9 mouse cellular contexts compared by ENCODE assay signal in genomic region chr17:73302104-73302503, GRCm38 (mm10).
DNase-seq lines count a peak whose midpoint lies in the region; ATAC-seq and TF ChIP-seq lines count a peak whose summit lies in the region.
"Had no signal": no experiment of that assay in that cellular context is flagged by ENCODE, and none has a peak within 500 bp of the region (broad histone marks: within the 10 kb centered on the region; RNA-seq: fewer than 3 reads in every experiment).

No protein-coding gene starts in this region.

- DNase-seq in ES-E14 (ENCODE audit: low read depth, low spot score): peak; percentile 77
- DNase-seq in heart, postnatal 36 days: peak; percentile 75 to 78
- DNase-seq in layer of hippocampus, adult 11-12 months (ENCODE audit: low spot score): peak; percentile 77
- peak; percentile 68 to 74 for DNase-seq in lung, adult 18-20 months
- DNase-seq in testis, postnatal 10 days (ENCODE audit: low spot score): peak; percentile 85

- no peak overlapping the region for H3K27ac ChIP-seq in ES-E14 (ENCODE audit: insufficient read depth, low read depth, low read length, poor library complexity, severe bottlenecking)
- H3K27ac ChIP-seq in forebrain, embryonic 15.5 days (replicated peaks): no peak overlapping the region
- no peak overlapping the region for H3K27ac ChIP-seq in neural tube, embryonic 15.5 days (replicated peaks)
- H3K27ac ChIP-seq: limb, embryonic 15.5 days had no signal

- no peaks in the 10 kb centered on the region for H3K9me3 ChIP-seq in ES-E14 (ENCODE audit: control insufficient read depth, insufficient read depth, low read depth, low read length)
- H3K9me3 ChIP-seq in forebrain, embryonic 15.5 days: no peaks in the 10 kb centered on the region
- H3K9me3 ChIP-seq in neural tube, embryonic 15.5 days (replicated peaks): no peaks in the 10 kb centered on the region
- H3K9me3 ChIP-seq: limb, embryonic 15.5 days had no signal

- WGBS in forebrain, embryonic 15.5 days: 4% methylated on average over 10 of the region's 10 CpGs
- 5% methylated on average over 10 of the region's 10 CpGs for WGBS in neural tube, embryonic 15.5 days

- ATAC-seq in cerebellum, adult (ENCODE audit: insufficient number of reproducible peaks, low FRiP score, low TSS enrichment): peak; percentile 62
- peak; percentile 69 for ATAC-seq in forebrain, embryonic 15.5 days (replicated peaks)
- ATAC-seq in neural tube, embryonic 15.5 days (ENCODE audit: low FRiP score): peak; percentile 81

- no peaks in the 10 kb centered on the region for H3K4me1 ChIP-seq in ES-E14 (ENCODE audit: control insufficient read depth in 2 of 2, insufficient read depth in 2 of 2, low read length in 2 of 2, poor library complexity in 1 of 2)
- H3K4me1 ChIP-seq in forebrain, embryonic 15.5 days: 0 out of 2 replicates have a peak, but pooled peaks cover 3% of the 10 kb centered on the region
- H3K4me1 ChIP-seq in neural tube, embryonic 15.5 days: peaks cover 17% of the 10 kb centered on the region

- H3K9ac ChIP-seq in ES-E14 (ENCODE audit: insufficient read depth, low read depth, low read length, poor library complexity, severe bottlenecking): peak overlapping the region; percentile 31; the same call in 1 of the 2 replicates
- H3K9ac ChIP-seq in forebrain, embryonic 15.5 days (replicated peaks): no peak overlapping the region
- no peak overlapping the region for H3K9ac ChIP-seq in neural tube, embryonic 15.5 days (replicated peaks)
- H3K9ac ChIP-seq: limb, embryonic 15.5 days had no signal

- H3K27me3 ChIP-seq in forebrain, embryonic 15.5 days: no peaks in the 10 kb centered on the region
- peaks cover 14% of the 10 kb centered on the region for H3K27me3 ChIP-seq in neural tube, embryonic 15.5 days (replicated peaks)

- H3K36me3 ChIP-seq in ES-E14 (ENCODE audit: control insufficient read depth, insufficient read depth, low read length, poor library complexity, severe bottlenecking): no peaks in the 10 kb centered on the region
- no peaks in the 10 kb centered on the region for H3K36me3 ChIP-seq in forebrain, embryonic 15.5 days
- H3K36me3 ChIP-seq in neural tube, embryonic 15.5 days: no peaks in the 10 kb centered on the region
- H3K36me3 ChIP-seq: limb, embryonic 15.5 days had no signal

- in situ Hi-C loops in ES-E14 (cut with MboI; ENCODE audit: low sequenced_read_pairs in 2 of 2, unreplicated experiment in 2 of 2): loop anchor here in 1 of 2 experiments (10.0 to 25.0 kb wide), 2 partner anchors 443 to 585 kb away; no protein-coding TSS in a partner anchor

- no peak overlapping the region for H3K4me2 ChIP-seq in forebrain, embryonic 15.5 days (replicated peaks)
- H3K4me2 ChIP-seq in neural tube, embryonic 15.5 days: peak overlapping the region; percentile 46
- H3K4me2 ChIP-seq: limb, embryonic 15.5 days had no signal

- H3K4me3 ChIP-seq in ES-E14 (ENCODE audit: insufficient read depth in 1 of 2, low read depth in 1 of 2, low read length in 2 of 2, poor library complexity in 1 of 2, severe bottlenecking in 1 of 2): no peak overlapping the region
- no peak overlapping the region for H3K4me3 ChIP-seq in forebrain, embryonic 15.5 days
- no peak overlapping the region for H3K4me3 ChIP-seq in neural tube, embryonic 15.5 days (replicated peaks)
- H3K4me3 ChIP-seq: limb, embryonic 15.5 days had no signal

- intact Hi-C loops in heart, postnatal 36 days (cut with DNase I): loop anchor here (5.0 kb wide), 1 partner anchor 505 kb away; no protein-coding TSS in a partner anchor

TF ChIP-seq in ES-E14, 5 proteins besides CTCF, POLR2A, EP300 and RAD21:
- peak; percentile 76 for TF ChIP-seq ZC3H11A (IDR thresholded peaks at IDR 0.05; ENCODE audit: borderline replicate concordance, low read depth, low read length)
- no peak for TF ChIP-seq MAFK (IDR thresholded peaks at IDR 0.05; ENCODE audit: insufficient read depth, low read depth, low read length)
